Mouse (Mus musculus): ENCODE data around the gene Smg9. TPM values are rescaled to one million over a fixed set of nuclear protein-coding genes. Genes with fewer than 3 reads are reported as not detected.

The Smg9 gene
- polyA plus RNA-seq, 1 experiment from 2014 or later, result 24.6 TPM

GRCm38 (mm10) chr7:24428725-24429124 lies 29.3 kb downstream of the Smg9 start:
- Histone ChIP-seq H3K4me1 (replicated peaks; ENCODE audit: control insufficient read depth, insufficient read depth, low read length) (no peaks in the 10 kb centered on the region), H3K4me2 (ENCODE audit: low read depth, low read length) (no peak overlapping the region), H3K9ac (ENCODE audit: low read length) (no peak overlapping the region), H3K9me3 (ENCODE audit: control insufficient read depth, low read length) (no peaks in the 10 kb centered on the region), H3K27me3 (ENCODE audit: control insufficient read depth, insufficient read depth, low read depth, low read length) (peaks cover 15% of the 10 kb centered on the region), H3K36me3 (ENCODE audit: control insufficient read depth, insufficient read depth, low read length) (no peaks in the 10 kb centered on the region), H3K4me3 (ENCODE audit: low read length) (no peak overlapping the region), H3K27ac (ENCODE audit: low read length) (no peak overlapping the region)
- WGBS, result 82% methylated on average over 5 of the region's 5 CpGs
- no peak for ATAC-seq (ENCODE audit: low read depth)

GRCm38 (mm10) chr7:24429413-24430112 lies 30.1 kb downstream of the Smg9 start:
- Histone ChIP-seq H3K27me3 (ENCODE audit: control insufficient read depth, insufficient read depth, low read depth, low read length) (peaks cover 15% of the 10 kb centered on the region), H3K4me1 (replicated peaks; ENCODE audit: control insufficient read depth, insufficient read depth, low read length) (no peaks in the 10 kb centered on the region), H3K9ac (ENCODE audit: low read length) (no peak overlapping the region), H3K27ac (ENCODE audit: low read length) (no peak overlapping the region), H3K9me3 (ENCODE audit: control insufficient read depth, low read length) (no peaks in the 10 kb centered on the region), H3K4me2 (ENCODE audit: low read depth, low read length) (no peak overlapping the region), H3K36me3 (ENCODE audit: control insufficient read depth, insufficient read depth, low read length) (no peaks in the 10 kb centered on the region), H3K4me3 (ENCODE audit: low read length) (no peak overlapping the region)
- WGBS, result 48% methylated on average over 16 of the region's 16 CpGs
- no peak for ATAC-seq (ENCODE audit: low read depth)

GRCm38 (mm10) chr7:24430551-24431345 lies 31.3 kb downstream of the Smg9 start:
- H3K9me3 ChIP-seq (ENCODE audit: control insufficient read depth, low read length), result no peaks in the 10 kb centered on the region
- H3K4me2 ChIP-seq (ENCODE audit: low read depth, low read length), result no peak overlapping the region
- no peak for ATAC-seq (ENCODE audit: low read depth)
- 90% methylated on average over 15 of the region's 15 CpGs for WGBS
- H3K27ac ChIP-seq (ENCODE audit: low read length), result no peak overlapping the region
- H3K4me1 ChIP-seq (replicated peaks; ENCODE audit: control insufficient read depth, insufficient read depth, low read length), result no peaks in the 10 kb centered on the region
- no peaks in the 10 kb centered on the region for H3K36me3 ChIP-seq (ENCODE audit: control insufficient read depth, insufficient read depth, low read length)
- no peak overlapping the region for H3K4me3 ChIP-seq (ENCODE audit: low read length)
- peaks cover 15% of the 10 kb centered on the region for H3K27me3 ChIP-seq (ENCODE audit: control insufficient read depth, insufficient read depth, low read depth, low read length)
- no peak overlapping the region for H3K9ac ChIP-seq (ENCODE audit: low read length)

- no peaks in the 10 kb centered on the region for H3K9me3 ChIP-seq (ENCODE audit: control insufficient read depth, low read length)
- no peaks in the 10 kb centered on the region for H3K36me3 ChIP-seq (ENCODE audit: control insufficient read depth, insufficient read depth, low read length)
- H3K9ac ChIP-seq (ENCODE audit: low read length), result no peak overlapping the region
- no peak overlapping the region for H3K4me3 ChIP-seq (ENCODE audit: low read length)
- ATAC-seq (ENCODE audit: low read depth), result no peak
- 21% methylated on average over 11 of the region's 11 CpGs for WGBS
- peaks cover 15% of the 10 kb centered on the region for H3K27me3 ChIP-seq (ENCODE audit: control insufficient read depth, insufficient read depth, low read depth, low read length)
- no peak overlapping the region for H3K27ac ChIP-seq (ENCODE audit: low read length)
- H3K4me2 ChIP-seq (ENCODE audit: low read depth, low read length), result no peak overlapping the region
- H3K4me1 ChIP-seq (replicated peaks; ENCODE audit: control insufficient read depth, insufficient read depth, low read length), result no peaks in the 10 kb centered on the region
These were observed 32.3 kb downstream of the Smg9 start for GRCm38 (mm10) chr7:24431713-24432112.

- no peak overlapping the region for H3K27ac ChIP-seq (ENCODE audit: low read length)
- no peak for ATAC-seq (ENCODE audit: low read depth)
- H3K36me3 ChIP-seq (ENCODE audit: control insufficient read depth, insufficient read depth, low read length), result no peaks in the 10 kb centered on the region
- H3K4me1 ChIP-seq (replicated peaks; ENCODE audit: control insufficient read depth, insufficient read depth, low read length), result no peaks in the 10 kb centered on the region
- H3K9ac ChIP-seq (ENCODE audit: low read length), result no peak overlapping the region
- H3K9me3 ChIP-seq (ENCODE audit: control insufficient read depth, low read length), result no peaks in the 10 kb centered on the region
- no peak overlapping the region for H3K4me2 ChIP-seq (ENCODE audit: low read depth, low read length)
- WGBS, result 68% methylated on average over 5 of the region's 5 CpGs
- H3K27me3 ChIP-seq (ENCODE audit: control insufficient read depth, insufficient read depth, low read depth, low read length), result peaks cover 15% of the 10 kb centered on the region
- no peak overlapping the region for H3K4me3 ChIP-seq (ENCODE audit: low read length)
These were observed 35.9 kb downstream of the Smg9 start for GRCm38 (mm10) chr7:24435305-24435704.

- H3K9me3 ChIP-seq (ENCODE audit: control insufficient read depth, low read length), result no peaks in the 10 kb centered on the region
- H3K27ac ChIP-seq (ENCODE audit: low read length), result peak overlapping the region; percentile 28; the same call in 1 of the 2 replicates
- no peak overlapping the region for H3K9ac ChIP-seq (ENCODE audit: low read length)
- WGBS, result 45% methylated on average over 10 of the region's 10 CpGs
- H3K27me3 ChIP-seq (ENCODE audit: control insufficient read depth, insufficient read depth, low read depth, low read length), result peaks cover 2% of the 10 kb centered on the region; the same call in 1 of the 2 replicates
- H3K36me3 ChIP-seq (ENCODE audit: control insufficient read depth, insufficient read depth, low read length), result no peaks in the 10 kb centered on the region
- no peak overlapping the region for H3K4me3 ChIP-seq (ENCODE audit: low read length)
- H3K4me1 ChIP-seq (replicated peaks; ENCODE audit: control insufficient read depth, insufficient read depth, low read length), result no peaks in the 10 kb centered on the region
- no peak overlapping the region for H3K4me2 ChIP-seq (ENCODE audit: low read depth, low read length)
- ATAC-seq (ENCODE audit: low read depth), result peak; percentile 49; the same call in 1 of the 2 replicates
These were observed 38.6 kb downstream of the Smg9 start for GRCm38 (mm10) chr7:24437981-24438380.

- Histone ChIP-seq H3K27ac (ENCODE audit: low read length) (no peak overlapping the region), H3K4me1 (replicated peaks; ENCODE audit: control insufficient read depth, insufficient read depth, low read length) (no peaks in the 10 kb centered on the region), H3K4me3 (ENCODE audit: low read length) (no peak overlapping the region), H3K9ac (ENCODE audit: low read length) (no peak overlapping the region), H3K4me2 (ENCODE audit: low read depth, low read length) (no peak overlapping the region), H3K9me3 (ENCODE audit: control insufficient read depth, low read length) (no peaks in the 10 kb centered on the region), H3K27me3 (ENCODE audit: control insufficient read depth, insufficient read depth, low read depth, low read length) (no peaks in the 10 kb centered on the region), H3K36me3 (ENCODE audit: control insufficient read depth, insufficient read depth, low read length) (no peaks in the 10 kb centered on the region)
- no peak for ATAC-seq (ENCODE audit: low read depth)
- 63% methylated on average over 6 of the region's 6 CpGs for WGBS
These were observed 39.8 kb downstream of the Smg9 start for GRCm38 (mm10) chr7:24439191-24439590.

- H3K9ac ChIP-seq (ENCODE audit: low read length), result no peak overlapping the region
- H3K27ac ChIP-seq (ENCODE audit: low read length), result no peak overlapping the region
- no peaks in the 10 kb centered on the region for H3K4me1 ChIP-seq (replicated peaks; ENCODE audit: control insufficient read depth, insufficient read depth, low read length)
- no peaks in the 10 kb centered on the region for H3K36me3 ChIP-seq (ENCODE audit: control insufficient read depth, insufficient read depth, low read length)
- ATAC-seq (ENCODE audit: low read depth), result no peak
- H3K4me2 ChIP-seq (ENCODE audit: low read depth, low read length), result no peak overlapping the region
- H3K27me3 ChIP-seq (ENCODE audit: control insufficient read depth, insufficient read depth, low read depth, low read length), result no peaks in the 10 kb centered on the region
- H3K4me3 ChIP-seq (ENCODE audit: low read length), result no peak overlapping the region
- no peaks in the 10 kb centered on the region for H3K9me3 ChIP-seq (ENCODE audit: control insufficient read depth, low read length)
- WGBS, result 36% methylated on average over 7 of the region's 7 CpGs
These were observed 40.5 kb downstream of the Smg9 start for GRCm38 (mm10) chr7:24439891-24440290.

- H3K4me3 ChIP-seq (ENCODE audit: low read length), result no peak overlapping the region
- H3K4me2 ChIP-seq (ENCODE audit: low read depth, low read length), result no peak overlapping the region
- peak; percentile 49 for ATAC-seq (ENCODE audit: low read depth)
- no peaks in the 10 kb centered on the region for H3K9me3 ChIP-seq (ENCODE audit: control insufficient read depth, low read length)
- no peaks in the 10 kb centered on the region for H3K36me3 ChIP-seq (ENCODE audit: control insufficient read depth, insufficient read depth, low read length)
- no peaks in the 10 kb centered on the region for H3K27me3 ChIP-seq (ENCODE audit: control insufficient read depth, insufficient read depth, low read depth, low read length)
- H3K27ac ChIP-seq (ENCODE audit: low read length), result no peak overlapping the region
- WGBS, result 0% methylated on average over 1 of the region's 1 CpGs
- H3K4me1 ChIP-seq (replicated peaks; ENCODE audit: control insufficient read depth, insufficient read depth, low read length), result no peaks in the 10 kb centered on the region
- H3K9ac ChIP-seq (ENCODE audit: low read length), result no peak overlapping the region
These were observed 42.4 kb downstream of the Smg9 start for GRCm38 (mm10) chr7:24441785-24442184.

Measured in lung, embryonic 16.5 days (tissue).